Mouse (Mus musculus) kidney, adult 11 months (tissue): ENCODE results near the gene Scarb2.
A peak's percentile ranks its signal among the peaks of the same experiment; 100 is the strongest.

Experiments
- DNase-seq: peaks from one replicate; pipeline ENCODE4 v3.0.0; 2022

Gene Scarb2

DNA sequence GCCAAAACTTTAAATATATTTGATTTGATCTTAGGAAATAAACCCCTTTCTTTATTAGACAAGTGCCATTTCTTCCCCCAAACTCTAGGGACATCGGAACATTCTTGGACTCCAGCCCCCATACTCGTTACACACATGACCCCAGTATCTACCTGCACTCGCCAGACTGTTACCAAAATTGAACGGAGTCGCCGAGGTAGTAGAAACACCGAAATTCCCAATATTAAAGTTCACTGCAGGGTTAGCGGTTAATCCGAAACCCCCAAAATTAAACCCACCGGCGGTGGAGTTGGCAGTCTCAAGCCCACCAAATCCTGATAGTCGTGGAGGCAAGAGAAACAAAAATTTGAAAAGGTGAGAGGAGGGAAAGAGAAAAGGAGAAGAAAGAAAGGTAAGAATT, 72.6 kb downstream of the Scarb2 start:
- DNase-seq, result no peak

DNA sequence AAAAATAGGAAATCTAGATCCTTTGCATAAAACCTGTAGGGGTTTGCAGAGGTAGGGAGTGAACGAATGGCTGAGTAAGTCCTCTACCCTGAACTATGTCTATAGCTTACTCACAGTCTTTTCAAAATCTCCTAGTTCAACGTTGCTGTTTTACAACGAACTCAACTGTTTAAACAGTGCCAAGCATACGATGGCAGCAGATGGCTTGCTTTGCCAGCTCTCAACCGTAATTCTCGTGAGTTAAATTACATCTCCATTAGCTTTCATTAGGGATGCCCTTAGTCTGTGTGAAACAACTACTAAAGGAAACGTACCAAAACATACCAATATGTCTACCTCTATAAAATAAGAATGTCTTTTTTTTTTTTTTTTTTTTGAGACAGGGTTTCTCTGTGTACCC, 75.0 kb downstream of the Scarb2 start:
- no peak for DNase-seq

- DNase-seq, result no peak
Measured at GRCm38 (mm10) chr5:92430723-92431122, 75.9 kb downstream of the Scarb2 start.

DNA sequence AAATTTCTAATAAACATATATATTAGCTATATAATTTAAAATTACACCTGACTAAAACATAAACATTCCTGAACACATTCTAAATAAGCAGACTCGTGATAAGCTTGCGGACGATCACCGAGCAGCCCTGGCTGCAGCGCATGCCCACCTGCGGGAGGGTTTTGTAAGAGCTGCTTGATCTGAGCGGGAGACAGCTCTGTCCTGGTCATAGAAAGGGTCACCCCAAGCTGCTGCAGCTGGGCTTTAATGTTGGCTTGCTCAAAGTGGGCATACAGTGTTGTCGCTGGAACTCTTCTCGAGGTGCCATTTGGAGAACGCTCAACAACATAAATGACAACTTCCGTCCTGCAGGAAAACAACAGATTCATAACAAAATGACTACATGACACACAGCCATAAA, 82.5 kb downstream of the Scarb2 start:
- DNase-seq, result no peak

DNA sequence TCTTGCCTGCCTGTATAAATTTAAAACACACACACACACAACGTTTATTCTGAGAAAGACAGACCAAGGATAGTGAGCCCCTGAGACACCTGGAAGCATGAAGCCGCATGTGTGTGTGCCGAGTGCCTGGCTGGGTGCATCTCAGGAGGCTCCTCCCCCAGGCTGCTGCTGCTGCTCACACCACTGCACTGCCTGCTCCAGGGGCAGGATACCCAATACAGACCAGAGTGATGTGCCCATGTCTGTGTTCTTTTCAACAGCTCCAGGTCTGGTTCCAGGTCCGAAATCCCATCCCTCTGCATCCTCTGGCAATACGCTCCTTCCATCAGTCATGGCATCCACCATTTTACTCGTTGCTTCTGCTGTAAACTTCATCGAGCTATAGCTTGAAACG, 92.7 kb downstream of the Scarb2 start:
- no peak for DNase-seq

GRCm38 (mm10) chr5:92413271-92413981, 93.2 kb downstream of the Scarb2 start:
- DNase-seq, result no peak

DNA sequence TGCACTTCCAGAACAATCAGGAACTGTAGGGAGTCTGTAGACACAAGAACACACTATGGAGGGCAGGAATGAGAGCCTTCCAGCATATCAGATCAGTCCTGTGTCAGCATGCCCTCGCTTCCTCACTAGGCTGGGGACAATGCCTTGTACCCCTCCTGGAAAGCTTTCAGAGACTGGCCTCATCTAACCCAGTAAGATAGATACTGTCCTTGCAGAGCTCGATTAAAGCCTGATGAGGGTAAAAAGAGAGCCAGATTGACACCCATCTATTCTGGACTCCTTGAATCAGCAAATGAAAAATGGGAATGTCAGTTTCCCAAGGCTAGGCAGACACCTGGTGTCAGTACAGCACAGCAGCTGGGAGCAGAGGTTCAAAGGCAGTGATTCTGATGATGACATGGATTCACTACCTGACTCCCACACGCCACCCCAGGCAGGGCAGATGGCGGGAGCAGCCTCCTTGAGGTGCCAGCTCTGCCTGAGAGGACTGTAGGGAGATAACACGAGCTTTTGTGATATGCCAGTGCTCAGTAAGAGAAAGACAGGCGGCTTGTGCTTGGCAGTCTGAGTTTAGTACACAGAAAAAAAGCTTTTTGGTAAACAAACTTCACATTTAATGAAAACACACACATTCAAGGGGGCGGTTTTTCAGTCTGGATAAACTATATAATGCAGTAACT, 95.0 kb downstream of the Scarb2 start:
- DNase-seq, result no peak

- no peak for DNase-seq
Measured at GRCm38 (mm10) chr5:92410486-92410885, 96.1 kb downstream of the Scarb2 start.

- DNase-seq, result peak; percentile 31
Measured at GRCm38 (mm10) chr5:92409361-92410155, 97.1 kb downstream of the Scarb2 start.

DNA sequence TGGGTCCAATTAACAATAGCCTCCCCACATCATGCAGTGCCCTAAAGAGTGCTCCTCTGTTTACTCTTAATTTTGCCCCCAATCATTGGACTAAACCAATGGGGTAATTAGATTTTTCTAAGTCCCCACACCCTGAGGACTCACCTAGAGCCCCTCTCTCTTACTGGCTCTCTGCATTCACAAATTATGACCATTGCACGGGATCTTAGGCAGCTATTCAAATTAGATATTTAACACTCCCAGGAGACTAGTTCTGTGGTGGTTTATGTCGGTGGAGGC, 102.3 kb downstream of the Scarb2 start:
- no peak for DNase-seq

- DNase-seq, result no peak
Measured at GRCm38 (mm10) chr5:92403562-92404399, 102.9 kb downstream of the Scarb2 start.

DNA sequence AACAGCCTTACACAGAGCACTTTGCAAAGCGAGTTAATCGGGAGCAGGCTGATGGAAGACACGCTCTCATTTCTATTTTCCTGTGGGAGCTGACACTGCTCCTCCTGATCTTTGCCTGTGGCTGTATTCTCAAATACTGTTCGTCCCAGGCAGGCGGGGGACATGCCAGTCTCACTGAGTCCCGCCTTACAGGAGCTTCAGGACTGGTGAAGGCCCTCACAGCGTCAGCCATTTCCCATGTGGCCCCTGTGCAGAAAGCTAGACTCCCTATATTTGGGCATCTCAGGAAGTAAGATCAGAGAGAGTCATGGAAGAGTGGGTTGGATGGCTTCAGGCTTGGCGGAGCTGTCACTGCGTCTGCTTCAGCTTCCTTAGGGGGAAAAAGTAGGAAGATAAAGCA, 103.8 kb downstream of the Scarb2 start:
- no peak for DNase-seq

DNA sequence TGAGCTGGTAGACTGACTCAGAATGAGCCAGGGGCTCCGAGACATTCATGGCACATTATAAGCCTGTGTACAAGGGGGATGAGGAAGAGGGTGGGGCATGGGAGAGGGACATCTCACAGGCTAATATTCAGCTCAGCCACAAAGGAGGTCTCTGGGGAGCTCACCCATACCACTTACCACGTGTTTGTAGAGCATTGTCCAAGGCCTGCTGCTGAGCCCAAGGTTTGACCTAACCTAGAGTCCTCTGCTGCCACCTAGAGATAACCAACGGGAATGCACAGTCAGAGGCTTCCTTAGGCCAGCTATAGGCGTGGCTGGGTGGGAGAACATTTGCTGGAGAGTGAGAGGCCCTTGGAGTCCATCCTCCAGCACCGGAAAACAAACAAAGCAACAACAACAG, 108.5 kb downstream of the Scarb2 start:
- DNase-seq, result peak; percentile 63

DNA sequence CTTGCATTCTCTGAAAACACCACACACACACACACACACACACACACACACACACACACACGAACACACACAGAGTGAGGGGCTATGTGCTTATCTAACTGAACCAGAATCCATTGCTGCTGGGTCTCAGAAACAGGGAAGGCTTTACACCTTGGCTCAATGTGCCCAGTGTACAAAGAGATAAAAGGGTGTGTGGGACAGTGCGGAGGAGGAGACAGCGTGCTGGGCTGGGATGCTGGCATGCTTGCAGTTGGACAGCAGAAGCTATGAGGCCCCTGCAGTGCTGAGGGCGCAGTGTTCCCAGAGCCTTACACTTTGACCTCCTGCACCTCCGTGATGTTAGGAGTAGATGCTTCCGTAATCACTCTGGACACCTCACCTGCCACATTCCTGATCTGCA, 110.2 kb downstream of the Scarb2 start:
- DNase-seq, result no peak

- no peak for DNase-seq
Measured at GRCm38 (mm10) chr5:92395764-92396163, 110.9 kb downstream of the Scarb2 start.

GRCm38 (mm10) chr5:92393863-92394262, 112.8 kb downstream of the Scarb2 start:
- DNase-seq, result no peak

DNA sequence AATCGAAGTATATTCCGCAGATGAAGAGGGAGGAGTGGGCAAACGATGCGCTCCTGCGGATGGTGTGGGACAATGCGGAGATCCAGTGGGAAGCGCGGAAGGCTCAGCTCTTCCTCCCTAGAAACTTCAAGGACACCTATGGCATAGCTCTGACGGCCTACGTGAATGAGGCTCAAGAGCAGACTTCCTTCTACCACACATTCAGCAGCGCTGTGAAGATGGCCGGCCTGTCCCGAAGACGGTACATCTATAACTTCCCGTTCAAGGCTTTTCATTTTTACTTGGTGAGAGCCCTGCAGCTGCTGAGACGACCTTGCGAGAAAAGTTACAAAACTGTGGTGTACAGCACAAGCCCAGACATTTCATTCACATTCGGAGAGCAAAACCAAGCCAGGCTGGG, 114.1 kb downstream of the Scarb2 start:
- DNase-seq, result no peak
